Mouse (Mus musculus) small intestine, adult 2 months (tissue): Measurements from ENCODE around the gene Gucy1b2. TPM values are rescaled to one million over a fixed set of nuclear protein-coding genes. Genes with fewer than 3 reads are reported as not detected.

Experiments used
- H3K27ac ChIP-seq: fragments of 200-500 bp; 2 replicates; pipeline ENCODE4 v1.5.1; 2012; ENCODE audit warnings: low read depth, low read length, control low read depth, inconsistent platforms; ENCODE audit not compliant: insufficient read depth
- H3K27me3 ChIP-seq: fragments of 200-500 bp; 2 replicates; pipeline ENCODE4 v1.6.1; 2012; ENCODE audit warnings: mild to moderate bottlenecking, moderate library complexity, low read length, inconsistent platforms; ENCODE audit not compliant: control insufficient read depth, insufficient read depth
- H3K36me3 ChIP-seq: fragments of 200-500 bp; 2 replicates; pipeline ENCODE4 v1.6.1; 2012; ENCODE audit warnings: mild to moderate bottlenecking, low read length, control low read depth, inconsistent platforms; ENCODE audit not compliant: control insufficient read depth, insufficient read depth
- H3K4me1 ChIP-seq: fragments of 200-500 bp; 2 replicates; pipeline ENCODE4 v1.6.1; 2012; ENCODE audit warnings: low read length, inconsistent platforms, mixed read lengths; ENCODE audit not compliant: control insufficient read depth, insufficient read depth, insufficient read length
- H3K4me3 ChIP-seq: fragments of 200-500 bp; 2 replicates; pipeline ENCODE4 v1.5.1; 2012; ENCODE audit warnings: low read depth, mild to moderate bottlenecking, control low read depth, inconsistent platforms, low read length, moderate library complexity
- CTCF ChIP-seq: fragments of 200-500 bp; IDR thresholded peaks from 2 replicates; pipeline ENCODE4 v1.5.1; 2012; ENCODE audit warnings: low read depth, mild to moderate bottlenecking, control low read depth, inconsistent platforms, low read length, moderate library complexity, mixed read lengths; ENCODE audit not compliant: insufficient replicate concordance, insufficient read length; ENCODE audit errors: extremely low read depth
- POLR2A ChIP-seq: fragments of 200-500 bp; IDR thresholded peaks from 2 replicates; pipeline ENCODE4 v1.6.1; 2012; ENCODE audit warnings: low read depth, mild to moderate bottlenecking, control low read depth, inconsistent platforms, low read length, moderate library complexity
- WGBS: fragments of 180-500 bp; shearing (Covaris S2); methylation state at CpG from one replicate; pipeline ENCODE4 v1.1.7; 2018; 5-methylcytosine and 5-hydroxymethylcytosine counted together
- polyA plus RNA-seq: library from polyadenylated mRNA; depleted of rRNA; stranded (reverse); fragments of >200 nt; gene quantifications from 2 replicates; pipeline ENCODE4 v1.2.3, GENCODE M21; 2012; rRNA removed

The Gucy1b2 gene
- polyA plus RNA-seq, 1 experiment: not detected

GRCm38 (mm10) chr14:62350890-62351289 lies 105.2 kb downstream of the Gucy1b2 start:
- Histone ChIP-seq H3K4me1 (no peaks in the 10 kb centered on the region), H3K27me3 (no peaks in the 10 kb centered on the region), H3K4me3 (no peak overlapping the region), H3K27ac (no peak overlapping the region), H3K36me3 (peaks cover 5% of the 10 kb centered on the region; the same call in 1 of the 2 replicates)
- TF ChIP-seq CTCF: no peak
- no peak for TF ChIP-seq POLR2A
- 97% methylated on average over 3 of the region's 3 CpGs for WGBS

GRCm38 (mm10) chr14:62350186-62350585 lies 105.9 kb downstream of the Gucy1b2 start:
- peaks cover 3% of the 10 kb centered on the region; the same call in 1 of the 2 replicates for H3K36me3 ChIP-seq
- H3K4me1 ChIP-seq: no peaks in the 10 kb centered on the region
- no peak overlapping the region for H3K4me3 ChIP-seq
- no peaks in the 10 kb centered on the region for H3K27me3 ChIP-seq
- TF ChIP-seq POLR2A (no peak), CTCF (no peak)
- WGBS: 87% methylated on average over 4 of the region's 4 CpGs
- H3K27ac ChIP-seq: no peak overlapping the region

- H3K4me1 ChIP-seq: no peaks in the 10 kb centered on the region
- no peaks in the 10 kb centered on the region for H3K27me3 ChIP-seq
- 87% methylated on average over 5 of the region's 5 CpGs for WGBS
- TF ChIP-seq CTCF (no peak), POLR2A (no peak)
- peaks cover 3% of the 10 kb centered on the region; the same call in 1 of the 2 replicates for H3K36me3 ChIP-seq
- H3K4me3 ChIP-seq: no peak overlapping the region
- H3K27ac ChIP-seq: no peak overlapping the region
Measured at GRCm38 (mm10) chr14:62349786-62350185, 106.3 kb downstream of the Gucy1b2 start.

- H3K4me1 ChIP-seq: no peaks in the 10 kb centered on the region
- no peaks in the 10 kb centered on the region for H3K27me3 ChIP-seq
- 80% methylated on average over 7 of the region's 7 CpGs for WGBS
- H3K27ac ChIP-seq: no peak overlapping the region
- no peak for TF ChIP-seq POLR2A
- TF ChIP-seq CTCF: no peak
- H3K36me3 ChIP-seq: peaks cover 3% of the 10 kb centered on the region; the same call in 1 of the 2 replicates
- no peak overlapping the region for H3K4me3 ChIP-seq
Measured at GRCm38 (mm10) chr14:62347103-62347502, 109.0 kb downstream of the Gucy1b2 start.

GRCm38 (mm10) chr14:62346570-62346969 lies 109.5 kb downstream of the Gucy1b2 start:
- Histone ChIP-seq H3K36me3 (peaks cover 2% of the 10 kb centered on the region; the same call in 1 of the 2 replicates), H3K4me1 (no peaks in the 10 kb centered on the region), H3K4me3 (no peak overlapping the region), H3K27ac (no peak overlapping the region), H3K27me3 (no peaks in the 10 kb centered on the region)
- TF ChIP-seq POLR2A (no peak), CTCF (no peak)
- 91% methylated on average over 11 of the region's 11 CpGs for WGBS

Other genes starting within 250 kb of the Gucy1b2 start
- gene Rnaseh2b, start 163.7 kb downstream of the Gucy1b2 start, polyA plus RNA-seq: 0.48 and 0.65 TPM in 2 replicates
- gene Dleu7, start 163.2 kb downstream of the Gucy1b2 start, polyA plus RNA-seq: 0.39 and 0.41 TPM in 2 replicates
- 3.3 and 7.1 TPM in 2 replicates for gene Fam124a, start 99.4 kb upstream of the Gucy1b2 start, polyA plus RNA-seq
- gene Gm4131, start 110.6 kb upstream of the Gucy1b2 start, polyA plus RNA-seq: not detected in 2 replicates
- not detected in 2 replicates for gene Serpine3, start 207.4 kb upstream of the Gucy1b2 start, polyA plus RNA-seq